ENCODE assay signal across 27 mouse cellular contexts in the genomic region with DNA sequence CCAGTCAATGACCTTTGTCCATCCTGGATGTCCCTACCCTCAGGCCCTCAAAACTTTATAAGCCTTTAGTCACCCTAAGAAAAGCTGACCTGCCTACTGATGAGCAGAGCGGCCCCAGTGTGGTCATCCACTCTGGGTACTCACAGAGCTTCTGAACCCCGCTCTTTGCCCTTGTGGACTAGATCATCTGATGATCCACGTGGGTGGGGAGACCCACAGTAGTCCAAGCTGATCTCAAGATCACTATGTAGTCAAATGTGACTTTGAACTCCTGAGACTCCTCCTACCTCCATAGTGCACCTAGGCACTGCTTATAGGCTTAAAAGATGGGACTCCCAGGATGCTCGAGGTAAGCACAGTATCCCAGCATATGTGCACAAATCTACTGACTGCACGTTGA.
A peak's percentile ranks its signal among the peaks of the same experiment; 100 is the strongest.
DNase-seq lines count a peak whose midpoint lies in the region; ATAC-seq and TF ChIP-seq lines count a peak whose summit lies in the region.
"Had no signal": no experiment of that assay in that cellular context is flagged by ENCODE, and none has a peak within 500 bp of the region (broad histone marks: within the 10 kb centered on the region; RNA-seq: fewer than 3 reads in every experiment).

No protein-coding gene starts in this region.

- peaks cover 5% of the 10 kb centered on the region; the same call in 1 of the 2 replicates for H3K4me1 ChIP-seq in liver, adult 2 months (ENCODE audit: control insufficient read depth, insufficient read depth, low read length)
- peaks cover 13% of the 10 kb centered on the region for H3K4me1 ChIP-seq in liver, postnatal 0 days (ENCODE audit: insufficient read depth)
- H3K4me1 ChIP-seq in kidney, postnatal 0 days (replicated peaks; ENCODE audit: insufficient read depth, low read length) = peaks cover 9% of the 10 kb centered on the region
- H3K4me1 ChIP-seq in small intestine, adult 2 months (ENCODE audit: control insufficient read depth, insufficient read depth, insufficient read length, low read length) = peaks cover 7% of the 10 kb centered on the region; the same call in 1 of the 2 replicates
- H3K4me1 ChIP-seq: lung, embryonic 15.5 days; midbrain, embryonic 15.5 days had no signal

- no peak overlapping the region for H3K4me2 ChIP-seq in liver, postnatal 0 days (ENCODE audit: low read depth, low read length)
- no peak overlapping the region for H3K4me2 ChIP-seq in kidney, postnatal 0 days (ENCODE audit: low read length)
- H3K4me2 ChIP-seq: forebrain, embryonic 12.5 days; heart, embryonic 11.5 days; hindbrain, embryonic 14.5 days; lung, embryonic 15.5 days; midbrain, embryonic 15.5 days; neural tube, embryonic 15.5 days had no signal

- DNase-seq in heart, adult 11 months = peak; percentile 68
- no peak for DNase-seq in heart, postnatal 4 days
- DNase-seq in liver, adult 2 months (ENCODE audit: extremely low read depth, low read depth, low spot score) = peak; percentile 41
- no peak for DNase-seq in liver, postnatal 0 days
- DNase-seq in kidney, postnatal 0 days (ENCODE audit: low spot score) = no peak
- no peak for DNase-seq in layer of hippocampus, postnatal 25 days (ENCODE audit: extremely low spot score in 1 of 2, low spot score in 1 of 2)
- no peak for DNase-seq in frontal cortex, postnatal 36 days (ENCODE audit: low spot score in 2 of 2)
- DNase-seq: adrenal gland, adult 2 months; adrenal gland, postnatal 36 days; cerebellum, adult 18-20 months; cerebellum, postnatal 14 days; forebrain, postnatal 0 days; gastrocnemius, postnatal 10 days; layer of hippocampus, postnatal 36 days; left cerebral cortex, postnatal 4 days; retina, postnatal 1 day had no signal

- H3K9ac ChIP-seq in liver, adult 2 months (ENCODE audit: low read depth, low read length) = no peak overlapping the region
- H3K9ac ChIP-seq in liver, postnatal 0 days (replicated peaks) = no peak overlapping the region
- H3K9ac ChIP-seq in kidney, postnatal 0 days (ENCODE audit: low read depth, low read length) = no peak overlapping the region
- H3K9ac ChIP-seq: forebrain, embryonic 12.5 days; forebrain, postnatal 0 days; hindbrain, embryonic 14.5 days; liver, embryonic 14.5 days; lung, embryonic 15.5 days; midbrain, embryonic 15.5 days; neural tube, embryonic 15.5 days had no signal

- H3K27me3 ChIP-seq in liver, adult 2 months (ENCODE audit: control insufficient read depth, insufficient read depth, low read length) = no peaks in the 10 kb centered on the region
- H3K27me3 ChIP-seq in liver, postnatal 0 days (ENCODE audit: insufficient read depth, low read length) = no peaks in the 10 kb centered on the region
- H3K27me3 ChIP-seq in kidney, postnatal 0 days (ENCODE audit: insufficient read depth, low read length) = no peaks in the 10 kb centered on the region
- H3K27me3 ChIP-seq in small intestine, adult 2 months (ENCODE audit: control insufficient read depth, insufficient read depth, low read length) = no peaks in the 10 kb centered on the region
- H3K27me3 ChIP-seq: forebrain, embryonic 12.5 days; lung, embryonic 15.5 days; neural tube, embryonic 15.5 days had no signal

- no peak for TF ChIP-seq POLR2A in liver, adult 2 months (IDR thresholded peaks at IDR 0.05; ENCODE audit: extremely low read depth, insufficient read depth, low read length)
- no peak for TF ChIP-seq POLR2A in small intestine, adult 2 months (IDR thresholded peaks at IDR 0.05; ENCODE audit: low read depth, low read length)

- no peak for TF ChIP-seq EP300 in liver, postnatal 0 days (IDR thresholded peaks at IDR 0.05; ENCODE audit: low read depth)

- no peak for ATAC-seq in liver, postnatal 0 days
- ATAC-seq in kidney, postnatal 0 days (replicated peaks; ENCODE audit: low FRiP score, low read depth) = 0 out of 2 replicates have a peak, but pooled peaks have one; percentile 23
- ATAC-seq: activated CD4-positive, CD25-positive, alpha-beta regulatory T cell, adult 4 months; forebrain, postnatal 0 days; midbrain, embryonic 15.5 days had no signal

- no peaks in the 10 kb centered on the region for H3K9me3 ChIP-seq in liver, postnatal 0 days (ENCODE audit: low read length)
- no peaks in the 10 kb centered on the region for H3K9me3 ChIP-seq in kidney, postnatal 0 days (replicated peaks; ENCODE audit: low read length)
- H3K9me3 ChIP-seq: forebrain, embryonic 12.5 days; lung, embryonic 15.5 days; midbrain, embryonic 10.5 days; midbrain, embryonic 15.5 days; neural tube, embryonic 15.5 days had no signal

- H3K4me3 ChIP-seq in liver, adult 2 months (ENCODE audit: insufficient read depth, low read depth, low read length) = no peak overlapping the region
- no peak overlapping the region for H3K4me3 ChIP-seq in liver, postnatal 0 days (ENCODE audit: low read depth, low read length)
- no peak overlapping the region for H3K4me3 ChIP-seq in kidney, postnatal 0 days (replicated peaks; ENCODE audit: low read depth, low read length)
- H3K4me3 ChIP-seq in small intestine, adult 2 months (ENCODE audit: low read depth, low read length) = no peak overlapping the region
- H3K4me3 ChIP-seq: erythroblast, embryonic 14.5 days; forebrain, embryonic 12.5 days; lung, embryonic 15.5 days; midbrain, embryonic 10.5 days; midbrain, embryonic 15.5 days; neural tube, embryonic 15.5 days had no signal

- no peak for TF ChIP-seq CTCF in liver, adult 2 months (IDR thresholded peaks at IDR 0.05; ENCODE audit: low read depth, low read length)
- no peak for TF ChIP-seq CTCF in liver, postnatal 0 days (IDR thresholded peaks at IDR 0.05; ENCODE audit: low read depth)
- no peak for TF ChIP-seq CTCF in kidney, postnatal 0 days (IDR thresholded peaks at IDR 0.05; ENCODE audit: low read depth)
- no peak for TF ChIP-seq CTCF in small intestine, adult 2 months (IDR thresholded peaks at IDR 0.05; ENCODE audit: extremely low read depth, insufficient read length, insufficient replicate concordance, low read depth, low read length)

- H3K36me3 ChIP-seq in liver, adult 2 months (ENCODE audit: control insufficient read depth, insufficient read depth, low read length) = no peaks in the 10 kb centered on the region
- H3K36me3 ChIP-seq in liver, postnatal 0 days (replicated peaks; ENCODE audit: insufficient read depth, low read length) = no peaks in the 10 kb centered on the region
- H3K36me3 ChIP-seq in kidney, postnatal 0 days (ENCODE audit: insufficient read depth, low read length) = no peaks in the 10 kb centered on the region
- H3K36me3 ChIP-seq in small intestine, adult 2 months (ENCODE audit: control insufficient read depth, insufficient read depth, low read length) = no peaks in the 10 kb centered on the region
- H3K36me3 ChIP-seq: forebrain, embryonic 12.5 days; lung, embryonic 15.5 days; midbrain, embryonic 10.5 days; midbrain, embryonic 15.5 days; neural tube, embryonic 15.5 days had no signal

- 73% methylated on average over 5 of the region's 5 CpGs for WGBS in liver, adult 2 months
- 72% methylated on average over 5 of the region's 5 CpGs for WGBS in liver, postnatal 0 days (ENCODE audit: insufficient replicate concordance)
- 80% methylated on average over 5 of the region's 5 CpGs for WGBS in kidney, postnatal 0 days
- WGBS in small intestine, adult 2 months = 58% methylated on average over 5 of the region's 5 CpGs

- no peak overlapping the region for H3K27ac ChIP-seq in liver, adult 2 months (replicated peaks; ENCODE audit: insufficient read depth, low read depth, low read length)
- H3K27ac ChIP-seq in liver, postnatal 0 days (ENCODE audit: low read depth) = no peak overlapping the region
- peak overlapping the region; percentile 34; the same call in 1 of the 2 replicates for H3K27ac ChIP-seq in kidney, postnatal 0 days
- peak overlapping the region; percentile 21; the same call in 1 of the 2 replicates for H3K27ac ChIP-seq in small intestine, adult 2 months (ENCODE audit: insufficient read depth, low read depth, low read length)
- H3K27ac ChIP-seq: forebrain, embryonic 12.5 days; hindbrain, embryonic 14.5 days; liver, embryonic 14.5 days; lung, embryonic 15.5 days; midbrain, embryonic 10.5 days; midbrain, embryonic 15.5 days; neural tube, embryonic 15.5 days had no signal

- peaks cover 9% of the 10 kb centered on the region; the same call in 1 of the 2 replicates for H3K79me2 ChIP-seq in liver, adult 2 months (ENCODE audit: control insufficient read depth, insufficient read depth, low read length)

Comparison
In these comparisons a context has a peak if more than half of its experiments do, and no peak if none do; other contexts are left out.
1. DNase-seq: peak in heart, adult 11 months (single experiment) and liver, adult 2 months (single experiment); none in heart, postnatal 4 days (single experiment), liver, postnatal 0 days (single experiment), kidney, postnatal 0 days (single experiment), layer of hippocampus, postnatal 25 days (0 of 2) and frontal cortex, postnatal 36 days (0 of 2).
2. H3K27ac ChIP-seq: peak in kidney, postnatal 0 days (single experiment) and small intestine, adult 2 months (single experiment); none in liver, adult 2 months (single experiment) and liver, postnatal 0 days (single experiment).